Mouse (Mus musculus) liver, embryonic 11.5 days (tissue): Measurements from ENCODE around the gene Myo10. TPM values are rescaled to one million over a fixed set of nuclear protein-coding genes. Genes with fewer than 3 reads are reported as not detected.

ENCODE experiments used
- ATAC-seq: fragments of 200-750 bp; cut with Nextera tagmentation; replicated peaks from 2 replicates; pipeline ENCODE4 v1.8.0; 2017; ENCODE audit warnings: moderate number of reproducible peaks, mild to moderate bottlenecking, moderate TSS enrichment, moderate library complexity; ENCODE audit not compliant: low FRiP score
- DNase-seq: peaks from one replicate; pipeline ENCODE4 v3.0.0-alpha.2; 2017; ENCODE audit warnings: low spot score
- H3K27ac ChIP-seq: fragments of 300-500 bp; sonication (generic); 2 replicates; pipeline ENCODE4 v1.5.1; 2014; ENCODE audit warnings: mild to moderate bottlenecking, low read depth, low read length, control low read depth
- H3K27me3 ChIP-seq: fragments of 300-500 bp; sonication (generic); replicated peaks from 2 replicates; pipeline ENCODE4 v1.6.1; 2014; ENCODE audit warnings: low read length, mixed read lengths; ENCODE audit not compliant: control insufficient read depth, insufficient read depth
- H3K36me3 ChIP-seq: fragments of 300-500 bp; sonication (generic); 2 replicates; pipeline ENCODE4 v1.6.1; 2014; ENCODE audit warnings: mild to moderate bottlenecking, low read length, moderate library complexity, mixed read lengths; ENCODE audit not compliant: control insufficient read depth, insufficient read depth
- H3K4me1 ChIP-seq: fragments of 300-500 bp; sonication (generic); replicated peaks from 2 replicates; pipeline ENCODE4 v1.6.1; 2014; ENCODE audit warnings: low read length, mixed read lengths; ENCODE audit not compliant: control insufficient read depth, insufficient read depth
- H3K4me2 ChIP-seq: fragments of 300-500 bp; sonication (generic); 2 replicates; pipeline ENCODE4 v1.6.1; 2014; ENCODE audit warnings: mild to moderate bottlenecking, control low read depth, moderate library complexity
- H3K4me3 ChIP-seq: fragments of 300-500 bp; sonication (generic); 2 replicates; pipeline ENCODE4 v1.5.1; 2014; ENCODE audit warnings: low read depth, low read length, control low read depth
- H3K9ac ChIP-seq: fragments of 300-500 bp; sonication (generic); 2 replicates; pipeline ENCODE4 v1.6.1; 2014; ENCODE audit warnings: low read depth, low read length, control low read depth
- H3K9me3 ChIP-seq: fragments of 300-500 bp; sonication (generic); 2 replicates; pipeline ENCODE4 v1.6.1; 2016; ENCODE audit warnings: low read length, inconsistent platforms, mixed read lengths; ENCODE audit not compliant: control insufficient read depth
- WGBS: fragments of 180-500 bp; shearing (Covaris S2); extraction: QIAGEN DNeasy Blood & Tissue Kit; methylation state at CpG from one replicate; pipeline ENCODE4 v1.1.7; 2014; 5-methylcytosine and 5-hydroxymethylcytosine counted together
- polyA plus RNA-seq: library from polyadenylated mRNA; unstranded; fragments of >200 nt; fragmentation: Nextera tagmentation; extraction: Ambion mirVana; gene quantifications from 2 replicates; pipeline ENCODE4 v1.2.1, GENCODE M21; 2014

Myo10 gene
- polyA plus RNA-seq, 1 experiment from 2014 or later, result 16.3 TPM

DNA sequence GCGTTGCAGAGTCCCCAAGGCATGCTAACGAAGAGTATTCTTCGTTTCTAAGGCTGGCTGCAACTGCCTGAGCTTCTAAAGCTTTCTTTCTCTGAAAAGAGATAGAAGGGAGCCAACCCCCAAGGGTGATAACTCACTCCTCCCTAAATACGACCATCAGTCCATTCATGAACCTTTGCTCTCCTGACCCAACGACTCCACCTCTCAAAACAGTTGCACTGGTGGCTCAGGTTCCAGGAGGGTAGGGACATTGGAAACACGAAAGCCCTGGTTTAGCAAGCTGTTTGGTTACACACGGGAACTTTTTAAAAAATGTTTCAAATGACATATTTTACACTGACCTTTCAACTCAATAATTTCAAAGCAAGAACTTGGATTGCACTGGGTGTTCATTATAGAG is 29.5 kb downstream of the Myo10 start:
- no peaks in the 10 kb centered on the region for H3K27me3 ChIP-seq
- H3K4me1 ChIP-seq, result peaks cover 22% of the 10 kb centered on the region
- H3K4me3 ChIP-seq, result no peak overlapping the region
- H3K9ac ChIP-seq, result no peak overlapping the region
- no peaks in the 10 kb centered on the region for H3K9me3 ChIP-seq
- 67% methylated on average over 7 of the region's 7 CpGs for WGBS
- H3K36me3 ChIP-seq, result no peaks in the 10 kb centered on the region
- H3K27ac ChIP-seq, result no peak overlapping the region
- H3K4me2 ChIP-seq, result no peak overlapping the region
- ATAC-seq (no peak), DNase-seq (no peak)

DNA sequence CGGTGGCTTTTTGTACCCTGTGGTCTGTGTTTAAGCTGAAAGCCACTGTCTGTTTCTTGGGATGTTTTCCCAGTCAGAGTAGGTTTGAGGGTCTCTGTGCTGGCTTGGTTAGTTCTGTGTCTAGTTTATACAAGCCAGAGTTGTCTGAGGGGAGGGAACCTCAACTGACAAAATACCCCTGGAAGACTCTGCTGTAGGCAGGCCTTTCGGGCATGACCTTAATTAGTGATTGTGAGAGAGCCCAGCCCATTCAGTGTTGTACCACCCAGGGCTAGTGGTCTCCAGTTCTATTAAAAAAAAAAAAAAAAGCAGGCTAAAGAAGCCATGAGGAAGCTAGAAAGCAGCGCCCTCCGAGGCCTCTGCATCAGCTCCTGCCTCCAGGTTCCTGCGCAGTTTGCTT is 30.0 kb downstream of the Myo10 start:
- H3K4me1 ChIP-seq, result peaks cover 22% of the 10 kb centered on the region
- H3K27ac ChIP-seq, result no peak overlapping the region
- DNase-seq, result no peak
- 70% methylated on average over 5 of the region's 5 CpGs for WGBS
- no peak overlapping the region for H3K9ac ChIP-seq
- no peaks in the 10 kb centered on the region for H3K9me3 ChIP-seq
- H3K4me3 ChIP-seq, result no peak overlapping the region
- H3K36me3 ChIP-seq, result no peaks in the 10 kb centered on the region
- H3K4me2 ChIP-seq, result no peak overlapping the region
- H3K27me3 ChIP-seq, result no peaks in the 10 kb centered on the region
- ATAC-seq, result no peak

- no peak overlapping the region for H3K9ac ChIP-seq
- peaks cover 22% of the 10 kb centered on the region for H3K4me1 ChIP-seq
Measured at GRCm38 (mm10) chr15:25652933-25653332, 30.6 kb downstream of the Myo10 start.

DNA sequence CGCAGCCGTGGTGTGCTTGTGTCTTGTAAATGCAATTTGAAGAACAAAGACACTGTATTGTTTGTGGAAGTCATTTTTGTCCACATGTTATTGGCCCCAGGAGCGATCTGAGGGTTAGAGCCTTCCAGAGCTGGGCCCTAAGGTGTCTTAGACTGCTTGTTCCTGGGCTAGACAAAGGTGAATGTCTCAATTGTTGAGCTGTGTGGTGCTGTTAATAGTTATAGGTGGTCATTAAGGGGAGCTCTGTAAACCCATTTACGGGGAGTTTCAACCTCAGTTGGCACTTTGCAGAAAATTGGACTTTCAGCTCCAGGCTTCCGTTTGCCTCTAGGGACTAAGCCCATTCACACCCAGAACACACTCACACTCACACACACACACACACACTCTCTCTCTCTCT is 31.4 kb downstream of the Myo10 start:
- no peaks in the 10 kb centered on the region for H3K9me3 ChIP-seq
- no peak overlapping the region for H3K27ac ChIP-seq
- no peak overlapping the region for H3K4me2 ChIP-seq
- no peak overlapping the region for H3K9ac ChIP-seq
- ATAC-seq, result no peak
- 87% methylated on average over 5 of the region's 5 CpGs for WGBS
- DNase-seq, result no peak
- no peak overlapping the region for H3K4me3 ChIP-seq
- H3K36me3 ChIP-seq, result no peaks in the 10 kb centered on the region
- H3K4me1 ChIP-seq, result peaks cover 22% of the 10 kb centered on the region
- H3K27me3 ChIP-seq, result no peaks in the 10 kb centered on the region

More at GRCm38 (mm10) chr15:25652933-25653332, 30.6 kb downstream of the Myo10 start:
- Histone ChIP-seq H3K4me3 (no peak overlapping the region), H3K9me3 (no peaks in the 10 kb centered on the region), H3K36me3 (no peaks in the 10 kb centered on the region), H3K4me2 (no peak overlapping the region), H3K27ac (no peak overlapping the region), H3K27me3 (no peaks in the 10 kb centered on the region)
- DNase-seq (no peak), ATAC-seq (no peak)
- WGBS, result 87% methylated on average over 6 of the region's 6 CpGs

GRCm38 (mm10) chr15:25662833-25663519 is 40.7 kb downstream of the Myo10 start:
- no peaks in the 10 kb centered on the region; the same call in 1 of the 2 replicates for H3K36me3 ChIP-seq
- DNase-seq (peak; percentile 44), ATAC-seq (peak; percentile 70)
- no peak overlapping the region for H3K9ac ChIP-seq
- H3K27me3 ChIP-seq, result no peaks in the 10 kb centered on the region
- 47% methylated on average over 8 of the region's 8 CpGs for WGBS
- no peak overlapping the region for H3K4me3 ChIP-seq
- no peaks in the 10 kb centered on the region; the same call in 1 of the 2 replicates for H3K4me1 ChIP-seq
- H3K9me3 ChIP-seq, result no peaks in the 10 kb centered on the region
- peak overlapping the region; percentile 44; the same call in 1 of the 2 replicates for H3K27ac ChIP-seq
- H3K4me2 ChIP-seq, result peak overlapping the region; percentile 19; the same call in 1 of the 2 replicates

GRCm38 (mm10) chr15:25669283-25670247 is 47.2 kb downstream of the Myo10 start:
- Histone ChIP-seq H3K27ac (no peak overlapping the region; the same call in 1 of the 2 replicates), H3K27me3 (no peaks in the 10 kb centered on the region), H3K4me1 (peaks cover 16% of the 10 kb centered on the region), H3K4me2 (no peak overlapping the region), H3K9me3 (no peaks in the 10 kb centered on the region), H3K9ac (no peak overlapping the region), H3K36me3 (no peaks in the 10 kb centered on the region; the same call in 1 of the 2 replicates), H3K4me3 (no peak overlapping the region)
- ATAC-seq (no peak), DNase-seq (no peak)
- 68% methylated on average over 16 of the region's 16 CpGs for WGBS

GRCm38 (mm10) chr15:25673231-25673980 is 51.1 kb downstream of the Myo10 start:
- Histone ChIP-seq H3K27me3 (no peaks in the 10 kb centered on the region), H3K9ac (no peak overlapping the region), H3K36me3 (no peaks in the 10 kb centered on the region), H3K27ac (no peak overlapping the region), H3K9me3 (no peaks in the 10 kb centered on the region), H3K4me2 (no peak overlapping the region), H3K4me1 (peaks cover 16% of the 10 kb centered on the region), H3K4me3 (no peak overlapping the region)
- 0 out of 2 replicates have a peak, but pooled peaks have one; percentile 27 for ATAC-seq
- DNase-seq, result no peak
- WGBS, result 34% methylated on average over 6 of the region's 6 CpGs
